Mouse (Mus musculus) 3T3-L1 (cell line): ENCODE data around the gene Aip.
"Not testable (repeated sequence)": the region's sequence is repeated elsewhere in the genome, so short reads cannot be mapped to it uniquely, and the experiment has no call there.

Experiments
- DNase-seq: peaks from one replicate; pipeline ENCODE4 v3.0.0-alpha.2; 2015; ENCODE audit warnings: low read depth, low spot score

Aip gene

GRCm38 (mm10) chr19:4064501-4064900 is 61.2 kb downstream of the Aip start:
- not testable (repeated sequence) for DNase-seq
